Mouse (Mus musculus) MEL (cell line): ENCODE data around the gene Mfsd2b. TPM values are rescaled to one million over a fixed set of nuclear protein-coding genes. Genes with fewer than 3 reads are reported as not detected.
A peak's percentile ranks its signal among the peaks of the same experiment; 100 is the strongest.

Experiments
- DNase-seq: peaks from one replicate; pipeline ENCODE4 v3.0.0; 2011; ENCODE audit warnings: low read depth, low spot score
- H3K27ac ChIP-seq: 2 replicates; pipeline ENCODE4 v1.5.1; 2012; ENCODE audit warnings: low read depth, mild to moderate bottlenecking, control low read depth, low read length, moderate library complexity; ENCODE audit not compliant: control insufficient read depth
- H3K27me3 ChIP-seq, 2 experiments: fragments of 150-350 bp in 1 of 2; sonication (generic) in 1 of 2; 2 replicates each; pipeline ENCODE4 v1.6.1; 2012; ENCODE audit warnings: low read length in 2 of 2, mild to moderate bottlenecking in 2 of 2, improper control_type of control experiment in 1 of 2, moderate library complexity in 1 of 2; ENCODE audit not compliant: insufficient read depth in 2 of 2, control insufficient read depth in 1 of 2
- H3K36me3 ChIP-seq, 2 experiments: 2 replicates each; pipeline ENCODE4 v1.6.1; 2012 to 2014; ENCODE audit warnings: low read length in 2 of 2, improper control_type of control experiment in 1 of 2, inconsistent platforms in 1 of 2, mild to moderate bottlenecking in 1 of 2; ENCODE audit not compliant: insufficient read depth in 2 of 2, control insufficient read depth in 1 of 2
- H3K4me1 ChIP-seq, 2 experiments: fragments of 150-350 bp in 1 of 2; sonication (generic) in 1 of 2; 2 replicates each; pipeline ENCODE4 v1.6.1; 2012; ENCODE audit warnings: low read length in 2 of 2, improper control_type of control experiment in 1 of 2, mild to moderate bottlenecking in 1 of 2; ENCODE audit not compliant: insufficient read depth in 2 of 2, control insufficient read depth in 1 of 2
- H3K4me3 ChIP-seq, 2 experiments: fragments of 150-350 bp in 1 of 2; sonication (generic) in 1 of 2; 2 replicates each; pipeline ENCODE4 v1.5.1; 2012; ENCODE audit warnings: low read depth in 2 of 2, low read length in 2 of 2, mild to moderate bottlenecking in 2 of 2, moderate library complexity in 2 of 2, control low read depth in 1 of 2, improper control_type of control experiment in 1 of 2; ENCODE audit not compliant: control insufficient read depth in 1 of 2, insufficient read depth in 1 of 2
- H3K79me2 ChIP-seq: 2 replicates; pipeline ENCODE4 v1.6.1; 2012; ENCODE audit warnings: mild to moderate bottlenecking, low read length, moderate library complexity; ENCODE audit not compliant: control insufficient read depth, poor library complexity, insufficient read depth
- H3K9ac ChIP-seq: 2 replicates; pipeline ENCODE4 v1.6.1; 2012; ENCODE audit warnings: low read depth, mild to moderate bottlenecking, control low read depth, low read length, moderate library complexity; ENCODE audit not compliant: control insufficient read depth, poor library complexity, severe bottlenecking
- H3K9me3 ChIP-seq: fragments of 150-350 bp; sonication (generic); replicated peaks from 2 replicates; pipeline ENCODE4 v1.6.1; 2012; ENCODE audit warnings: mild to moderate bottlenecking, low read length, improper control_type of control experiment, moderate library complexity; ENCODE audit not compliant: insufficient read depth
- BHLHE40 ChIP-seq: IDR thresholded peaks from 2 replicates; pipeline ENCODE4 v1.6.1; 2012; ENCODE audit warnings: low read depth, mild to moderate bottlenecking, inconsistent platforms, low read length, improper control_type of control experiment, borderline replicate concordance
- CTCF ChIP-seq, 3 experiments: IDR thresholded peaks in 2 of 3; conservative IDR thresholded peaks in 1 of 3; 2 replicates each; pipeline ENCODE4 v1.5.1; 2011 to 2012; ENCODE audit warnings: low read length in 3 of 3, low read depth in 2 of 3, mild to moderate bottlenecking in 2 of 3, improper control_type of control experiment in 1 of 3, inconsistent platforms in 1 of 3, mixed read lengths in 1 of 3, moderate library complexity in 1 of 3; ENCODE audit not compliant: control insufficient read depth in 1 of 3, insufficient read depth in 1 of 3, poor library complexity in 1 of 3, severe bottlenecking in 1 of 3
- E2F4 ChIP-seq: IDR thresholded peaks from 2 replicates; pipeline ENCODE4 v1.6.1; 2011; ENCODE audit warnings: low read depth, low read length, improper control_type of control experiment, borderline replicate concordance
- ETS1 ChIP-seq: IDR thresholded peaks from 2 replicates; pipeline ENCODE4 v1.6.1; 2012; ENCODE audit warnings: low read depth, mild to moderate bottlenecking, inconsistent platforms, low read length, improper control_type of control experiment, moderate library complexity
- MAFK ChIP-seq: IDR thresholded peaks from 2 replicates; pipeline ENCODE4 v1.6.1; 2011; ENCODE audit warnings: low read depth, mild to moderate bottlenecking, low read length, improper control_type of control experiment, borderline replicate concordance
- MAZ ChIP-seq: IDR thresholded peaks from 2 replicates; pipeline ENCODE4 v1.6.1; 2012; ENCODE audit warnings: low read depth, mild to moderate bottlenecking, inconsistent platforms, low read length, improper control_type of control experiment
- MEF2A ChIP-seq: IDR thresholded peaks from 2 replicates; pipeline ENCODE4 v1.6.1; 2014; ENCODE audit warnings: low read depth, mild to moderate bottlenecking, inconsistent platforms, low read length, improper control_type of control experiment; ENCODE audit not compliant: poor library complexity, insufficient replicate concordance, severe bottlenecking; ENCODE audit errors: extremely low read depth
- MXI1 ChIP-seq: IDR thresholded peaks from 2 replicates; pipeline ENCODE4 v1.6.1; 2011; ENCODE audit warnings: mild to moderate bottlenecking, low read depth, low read length, improper control_type of control experiment
- MYB ChIP-seq: IDR thresholded peaks from 2 replicates; pipeline ENCODE4 v1.6.1; 2011; ENCODE audit warnings: mild to moderate bottlenecking, low read depth, low read length, improper control_type of control experiment
- MYC ChIP-seq: IDR thresholded peaks from 2 replicates; pipeline ENCODE4 v1.6.1; 2011; ENCODE audit warnings: low read depth, mild to moderate bottlenecking, low read length, improper control_type of control experiment, moderate library complexity
- POLR2A ChIP-seq, 2 experiments: IDR thresholded peaks; 2 replicates each; pipeline ENCODE4 v1.6.1; 2011 to 2012; ENCODE audit warnings: low read length in 2 of 2, mild to moderate bottlenecking in 2 of 2, control low read depth in 1 of 2, improper control_type of control experiment in 1 of 2, low read depth in 1 of 2, moderate library complexity in 1 of 2; ENCODE audit not compliant: control insufficient read depth in 1 of 2, insufficient read depth in 1 of 2, poor library complexity in 1 of 2
- RAD21 ChIP-seq: IDR thresholded peaks from 2 replicates; pipeline ENCODE4 v1.6.1; 2011; ENCODE audit warnings: mild to moderate bottlenecking, low read depth, low read length, improper control_type of control experiment
- RCOR1 ChIP-seq: IDR thresholded peaks from 2 replicates; pipeline ENCODE4 v1.6.1; 2012; ENCODE audit warnings: low read depth, mild to moderate bottlenecking, inconsistent platforms, low read length, improper control_type of control experiment
- SIN3A ChIP-seq: IDR thresholded peaks from 2 replicates; pipeline ENCODE4 v1.6.1; 2012; ENCODE audit warnings: low read length, improper control_type of control experiment, inconsistent platforms
- SMC3 ChIP-seq: IDR thresholded peaks from 2 replicates; pipeline ENCODE4 v1.6.1; 2011; ENCODE audit warnings: low read depth, low read length, improper control_type of control experiment
- TAL1 ChIP-seq: IDR thresholded peaks from 2 replicates; pipeline ENCODE4 v1.6.1; 2012; ENCODE audit warnings: mild to moderate bottlenecking, inconsistent platforms, low read length, moderate library complexity, mixed read lengths
- USF1 ChIP-seq: IDR thresholded peaks from 2 replicates; pipeline ENCODE4 v1.6.1; 2014; ENCODE audit warnings: low read depth, mild to moderate bottlenecking, inconsistent platforms, low read length, improper control_type of control experiment, moderate library complexity
- USF2 ChIP-seq, 2 experiments: IDR thresholded peaks; 2 replicates each; pipeline ENCODE4 v1.6.1; 2011 to 2012; ENCODE audit warnings: improper control_type of control experiment in 2 of 2, low read length in 2 of 2, borderline replicate concordance in 1 of 2, inconsistent platforms in 1 of 2, low read depth in 1 of 2, mild to moderate bottlenecking in 1 of 2; ENCODE audit not compliant: insufficient read depth in 1 of 2
- ZC3H11A ChIP-seq: IDR thresholded peaks from 2 replicates; pipeline ENCODE4 v1.6.1; 2012; ENCODE audit warnings: low read depth, mild to moderate bottlenecking, inconsistent platforms, low read length, improper control_type of control experiment
- ZMIZ1 ChIP-seq: IDR thresholded peaks from 2 replicates; pipeline ENCODE4 v1.6.1; 2012; ENCODE audit warnings: low read depth, mild to moderate bottlenecking, inconsistent platforms, low read length, improper control_type of control experiment, moderate library complexity
- polyA plus RNA-seq, 2 experiments: library from polyadenylated mRNA; stranded (reverse) in 1 of 2; unstranded in 1 of 2; fragments of >175 nt in 1 of 2; fragments of >200 nt in 1 of 2; gene quantifications; 2 replicates each; pipeline versions ENCODE4 v1.2.1 to v1.2.4; 2012; ENCODE audit warnings: low replicate concordance in 2 of 2, low read depth in 1 of 2; ENCODE audit not compliant: insufficient read length in 2 of 2, insufficient read depth in 1 of 2, missing spikeins in 1 of 2
- total RNA-seq: library from RNA; depleted of rRNA; stranded (reverse); fragments of 300-350 nt; gene quantifications from 2 replicates; pipeline ENCODE4 v1.2.3, GENCODE M21; 2012

Gene Mfsd2b
- total and polyA plus RNA-seq, 3 experiments: 31.9 to 117 TPM; not detected in 1

DNA sequence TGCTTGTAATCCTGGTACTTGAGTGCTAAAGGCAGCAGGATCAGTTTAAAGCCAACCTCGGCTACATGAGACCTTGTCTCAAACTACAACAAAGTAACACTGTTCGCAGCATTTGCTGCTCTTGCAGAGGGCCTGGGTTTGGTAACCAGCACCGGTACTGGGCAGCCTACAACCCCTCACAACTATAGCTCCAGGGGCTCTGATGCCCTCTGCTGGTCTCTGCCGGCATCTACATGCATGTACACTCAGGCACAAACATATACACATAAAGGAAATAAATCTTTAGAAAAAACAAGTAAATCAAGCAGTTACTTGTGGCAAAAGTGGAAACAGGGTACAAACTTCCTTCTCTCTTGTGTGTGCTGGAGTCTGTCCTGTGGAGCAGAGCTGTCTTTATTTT, 11.5 kb downstream of the Mfsd2b start:
- Histone ChIP-seq H3K9me3 (no peaks in the 10 kb centered on the region), H3K27ac (no peak overlapping the region), H3K4me3 (no peak overlapping the region), H3K9ac (no peak overlapping the region), H3K79me2 (no peaks in the 10 kb centered on the region), H3K4me1 (no peaks in the 10 kb centered on the region), H3K36me3 (peaks cover 0 to 13% of the 10 kb centered on the region in 2 experiments; a peak in 2 of 4 replicates), H3K27me3 (no peaks in the 10 kb centered on the region)
- DNase-seq: peak; percentile 56
- peak; percentile 50 for TF ChIP-seq SMC3
- TF ChIP-seq MYC: no peak
- no peak for TF ChIP-seq ZMIZ1
- TF ChIP-seq MXI1: no peak
- peak; percentile 62 to 72 (median 67) for TF ChIP-seq CTCF (IDR thresholded peaks at IDR 0.05 in 2 of 3, conservative IDR thresholded peaks at IDR 0.05 in 1 of 3; ENCODE audit: control insufficient read depth in 1 of 3, insufficient read depth in 1 of 3, low read depth in 2 of 3, low read length in 3 of 3, poor library complexity in 1 of 3, severe bottlenecking in 1 of 3)
- TF ChIP-seq SIN3A: no peak
- TF ChIP-seq BHLHE40: no peak
- no peak for TF ChIP-seq MYB
- no peak for TF ChIP-seq MAFK
- no peak for TF ChIP-seq USF1
- no peak for TF ChIP-seq MEF2A
- TF ChIP-seq E2F4: no peak
- peak; percentile 28 for TF ChIP-seq RAD21
- no peak for TF ChIP-seq ETS1
- TF ChIP-seq USF2 (IDR thresholded peaks at IDR 0.05; ENCODE audit: borderline replicate concordance in 1 of 2, insufficient read depth in 1 of 2, low read depth in 1 of 2, low read length in 2 of 2): no peak
- no peak for TF ChIP-seq ZC3H11A

DNA sequence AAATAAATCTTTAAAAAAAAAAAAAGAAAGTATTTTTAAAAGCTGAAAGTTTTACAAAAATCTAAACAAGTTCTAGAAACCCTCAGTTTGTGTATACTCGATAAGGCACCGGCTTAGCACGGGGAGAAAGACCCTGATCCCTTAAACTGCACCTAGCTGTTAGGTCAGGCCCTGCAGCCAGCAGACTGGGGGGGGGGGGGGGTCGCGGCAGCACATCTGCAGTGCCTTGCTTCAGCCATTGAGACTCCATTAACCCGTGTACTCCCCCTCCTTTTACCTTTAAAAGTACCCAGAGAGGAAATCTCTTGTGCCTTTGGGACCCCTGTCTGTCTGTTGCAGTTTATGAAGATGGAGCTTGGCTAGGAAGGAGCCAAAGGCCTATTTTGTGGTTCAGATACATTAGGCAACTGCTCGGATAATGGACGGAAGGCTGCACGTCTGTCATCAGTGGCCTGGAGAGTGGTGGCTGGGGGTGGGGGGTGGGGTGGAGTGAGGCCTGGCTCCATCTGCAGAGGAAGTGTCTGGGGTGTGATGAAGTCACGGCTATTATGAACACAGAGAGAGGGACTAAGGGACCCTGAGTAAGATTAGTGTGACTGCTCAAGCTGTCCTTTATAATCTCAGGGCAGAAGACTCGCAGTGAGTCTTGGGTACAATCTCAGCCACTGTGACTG, 14.8 kb downstream of the Mfsd2b start:
- Histone ChIP-seq H3K27ac (no peak overlapping the region), H3K27me3 (no peaks in the 10 kb centered on the region), H3K4me3 (no peak overlapping the region), H3K9ac (no peak overlapping the region), H3K4me1 (no peaks in the 10 kb centered on the region), H3K79me2 (no peaks in the 10 kb centered on the region), H3K36me3 (peaks cover 0 to 11% of the 10 kb centered on the region in 2 experiments; a peak in 2 of 4 replicates), H3K9me3 (no peaks in the 10 kb centered on the region)
- TF ChIP-seq CTCF (IDR thresholded peaks at IDR 0.05 in 2 of 3, conservative IDR thresholded peaks at IDR 0.05 in 1 of 3; ENCODE audit: control insufficient read depth in 1 of 3, insufficient read depth in 1 of 3, low read depth in 2 of 3, low read length in 3 of 3, poor library complexity in 1 of 3, severe bottlenecking in 1 of 3) (no peak), TAL1 (no peak), MEF2A (no peak), RAD21 (no peak), POLR2A (IDR thresholded peaks at IDR 0.05; ENCODE audit: control insufficient read depth in 1 of 2, insufficient read depth in 1 of 2, low read depth in 1 of 2, low read length in 2 of 2, poor library complexity in 1 of 2) (no peak), RCOR1 (no peak), MAZ (no peak), E2F4 (no peak), SIN3A (no peak)
- DNase-seq: no peak
